Mouse (Mus musculus) layer of hippocampus, postnatal 10 days (tissue): ENCODE results near the gene Defb23. TPM values are rescaled to one million over a fixed set of nuclear protein-coding genes. Genes with fewer than 3 reads are reported as not detected.

ENCODE experiments used
- DNase-seq, 2 experiments: peaks; one replicate each; pipeline ENCODE4 v3.0.0; 2021; ENCODE audit warnings: low spot score in 2 of 2
- long read RNA-seq: library from polyadenylated mRNA; stranded (forward); transcript quantifications from one replicate; pipeline ENCODE4 v2.0.0, GENCODE M21; 2023
- total RNA-seq, 2 experiments: library from RNA; stranded (reverse); gene quantifications; 2 replicates each; pipeline ENCODE4 v1.2.3; 2021

Gene Defb23
- not detected for total RNA-seq
- long read RNA-seq, result 0 reads

DNA sequence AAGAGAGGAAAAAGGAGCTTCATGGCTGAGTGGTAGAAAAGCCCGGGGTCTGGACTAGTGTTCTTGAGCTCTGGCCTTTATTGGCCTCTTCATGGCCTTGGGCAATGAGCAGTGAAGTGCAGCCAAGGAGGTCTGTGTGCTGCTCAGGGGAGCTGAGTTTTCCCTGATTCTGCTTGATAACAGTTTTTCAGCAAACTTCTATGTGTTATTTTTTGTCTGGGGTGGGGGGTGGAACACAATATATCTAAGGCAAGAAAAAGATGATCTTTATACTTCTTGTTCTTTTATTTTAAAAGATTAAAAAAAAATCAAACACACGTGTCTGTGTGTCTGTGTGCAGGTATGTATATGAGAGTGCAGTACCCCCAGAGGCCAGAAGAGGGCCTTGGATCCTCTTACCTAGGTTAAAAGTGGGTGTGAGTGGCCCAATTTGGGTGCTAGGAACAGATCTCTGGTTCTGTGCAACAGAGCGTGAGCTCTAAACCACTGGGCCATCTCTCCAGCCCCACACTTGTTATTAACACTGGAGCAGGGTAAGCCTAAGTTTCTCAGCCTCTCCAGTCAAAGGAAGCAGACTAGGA, at the start of gene Defb23:
TSS of gene Defb23 (minus strand) at position 51 of the 581 bp plus-strand sequence.
- no peak for DNase-seq

DNA sequence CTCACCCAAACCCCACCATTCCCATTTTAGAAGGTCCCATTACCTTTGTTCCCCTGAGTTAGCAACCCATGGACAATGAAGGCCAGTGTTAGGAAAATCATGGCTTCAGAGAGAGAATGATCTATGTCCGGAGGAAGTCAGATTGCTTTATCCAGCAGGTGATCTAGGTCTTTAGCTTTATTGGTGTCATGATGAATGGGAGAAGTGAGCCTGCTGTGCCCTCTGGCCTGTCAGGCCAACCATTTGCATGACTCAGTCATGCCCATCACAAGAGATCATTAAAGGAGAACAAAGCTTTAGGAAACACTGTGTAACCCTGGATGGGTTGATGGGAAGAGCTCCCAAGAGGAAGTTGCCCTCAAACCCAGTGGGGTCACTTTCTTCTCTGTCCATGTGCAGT, 47.2 kb upstream of the Defb23 start, which contains the start of gene Defb26:
TSS of gene Defb26 (minus strand) at position 101 of the 400 bp plus-strand sequence.
- no peak for DNase-seq

DNA sequence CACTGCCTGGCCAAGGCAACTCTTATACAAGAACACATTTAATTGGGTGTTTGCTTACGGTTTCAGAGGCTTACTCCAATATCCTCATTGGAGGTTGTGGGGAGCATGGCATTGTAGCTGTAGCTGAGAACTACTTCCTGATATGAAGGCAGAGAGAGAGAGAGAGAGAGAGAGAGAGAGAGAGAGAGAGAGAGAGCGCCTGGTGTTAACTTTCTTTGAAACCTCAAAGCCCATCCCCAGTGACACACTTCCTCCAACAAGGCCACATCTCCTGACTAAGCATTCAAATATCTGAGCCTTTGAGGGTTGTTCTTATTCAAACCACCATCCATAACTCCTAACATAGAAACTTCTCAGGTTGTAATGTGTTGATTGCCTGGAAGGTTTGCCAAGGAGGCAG, 39.5 kb upstream of the Defb23 start:
- DNase-seq, result no peak

DNA sequence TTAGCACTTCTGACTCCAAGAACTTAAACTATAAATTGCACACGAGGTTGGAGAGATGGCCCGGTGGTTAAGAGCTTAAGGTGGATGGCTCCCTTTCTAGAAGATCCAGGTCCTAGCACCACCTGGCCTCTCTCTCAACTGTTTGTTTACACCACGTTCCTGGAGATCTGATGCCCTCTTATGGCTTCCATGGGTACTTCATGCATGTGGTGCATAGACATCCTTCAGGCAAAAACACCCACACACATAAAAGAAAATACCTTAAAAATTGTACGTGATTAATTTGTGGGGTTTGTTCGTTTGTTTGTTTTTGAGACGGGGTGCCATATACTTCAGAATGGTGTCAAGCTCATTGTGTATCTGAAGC, 36.4 kb upstream of the Defb23 start:
- DNase-seq, result no peak

DNA sequence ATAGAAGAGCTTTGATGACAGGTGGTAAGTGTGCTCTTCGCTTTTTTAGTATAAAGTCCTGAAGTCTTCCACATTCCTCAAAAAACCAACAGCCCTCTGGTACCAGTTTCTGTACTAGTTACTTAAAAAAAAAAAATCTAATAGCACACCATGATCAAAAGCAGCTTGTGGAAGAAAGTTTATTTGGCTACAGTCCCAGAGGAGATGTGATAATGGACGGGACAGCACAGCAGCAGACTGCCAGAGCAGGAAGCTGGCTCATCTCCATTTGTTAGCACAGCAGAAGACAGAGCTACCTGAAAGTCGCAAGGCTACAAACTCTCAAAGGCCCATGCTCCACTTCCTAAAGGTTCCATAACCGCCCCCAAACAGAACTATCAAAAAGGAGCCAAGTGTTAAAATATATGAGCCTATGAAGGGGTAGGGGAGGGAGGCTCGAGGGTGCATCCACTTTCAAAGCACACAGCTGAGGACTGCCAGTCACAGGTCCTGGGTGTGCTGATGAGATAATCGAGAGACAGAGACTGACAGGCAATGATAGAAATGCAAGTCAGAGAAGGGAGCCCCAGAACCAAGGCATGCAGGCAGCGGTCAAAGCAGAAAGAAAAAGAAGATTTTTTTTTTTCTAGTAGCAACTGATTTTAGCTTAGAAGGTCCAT, 35.9 kb upstream of the Defb23 start:
- DNase-seq, result no peak

DNA sequence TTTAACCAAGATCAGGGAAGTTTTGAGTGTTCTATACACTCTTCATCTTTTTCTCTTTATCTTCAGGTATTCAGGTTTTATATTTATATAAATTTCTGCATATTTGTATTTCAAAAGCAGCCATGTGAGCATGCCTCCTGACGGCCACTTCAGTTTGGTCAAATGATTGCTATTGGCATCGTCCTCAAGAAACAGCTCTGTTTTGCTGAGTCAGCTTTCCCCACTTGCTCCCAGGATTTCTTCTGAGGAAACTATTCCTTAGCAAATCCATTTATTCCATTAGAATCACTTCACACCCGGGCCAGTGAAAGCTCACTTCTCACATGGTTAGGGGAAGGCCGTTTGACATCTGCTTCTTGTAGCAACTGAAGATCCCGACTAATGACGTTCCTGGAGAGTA, 33.6 kb upstream of the Defb23 start:
- DNase-seq, result no peak

DNA sequence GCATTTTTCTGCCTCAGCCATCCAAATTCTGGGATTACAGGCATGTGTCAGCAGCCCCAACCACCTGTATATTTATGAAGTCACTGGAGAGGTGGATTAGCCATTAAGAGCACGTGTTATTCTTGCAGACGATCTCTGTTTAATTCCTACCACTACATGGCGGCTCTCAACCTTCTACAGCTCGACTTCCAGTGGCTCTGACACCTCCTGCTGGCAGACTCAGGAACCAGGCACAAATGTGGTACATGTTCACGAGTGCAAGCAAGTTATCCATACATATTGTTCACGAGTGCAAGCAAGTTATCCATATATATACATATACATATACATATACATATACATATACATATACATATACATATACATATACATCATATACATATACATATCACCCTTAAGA, 28.7 kb upstream of the Defb23 start:
- no peak for DNase-seq

DNA sequence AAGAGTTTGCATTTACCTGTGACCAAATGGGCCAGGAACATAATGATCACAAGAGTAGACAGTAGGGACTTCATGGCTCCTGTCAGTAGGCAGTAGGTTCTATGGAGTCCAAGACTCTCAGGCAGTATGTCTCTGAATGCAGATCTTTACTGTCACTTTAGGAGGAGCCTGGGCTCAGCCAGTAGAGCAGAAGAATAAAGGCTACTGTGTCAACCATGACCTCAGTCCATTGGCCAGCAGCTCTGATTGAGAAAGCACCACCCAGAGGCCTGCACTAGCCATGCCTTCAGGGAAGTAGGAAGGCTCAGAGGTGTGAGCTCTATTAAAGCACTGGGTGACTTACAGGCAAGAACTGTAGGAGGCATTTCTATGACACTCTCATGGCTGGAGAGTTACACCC, 25.6 kb upstream of the Defb23 start, which contains the start of gene Defb22:
TSS of gene Defb22 (minus strand) at position 101 of the 400 bp plus-strand sequence.
- DNase-seq, result no peak

DNA sequence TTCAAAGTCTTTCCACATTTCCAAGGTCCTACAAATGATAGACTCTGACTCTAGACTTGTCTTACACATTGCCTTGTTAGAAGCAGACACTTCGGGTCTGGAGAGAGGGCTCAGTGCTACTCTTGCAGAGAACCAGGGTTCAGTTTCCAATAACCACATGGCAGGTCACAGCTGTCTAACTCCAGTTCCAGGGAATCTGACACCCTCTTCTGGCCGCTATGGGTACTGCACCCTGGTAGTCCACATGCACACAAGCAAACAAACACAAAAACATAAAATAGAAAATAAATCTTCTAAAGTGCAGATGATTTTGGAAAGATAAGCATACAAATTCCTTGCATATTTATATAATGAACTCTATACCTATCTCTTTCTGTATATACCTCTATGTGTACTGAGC, 22.6 kb upstream of the Defb23 start:
- DNase-seq, result peak in 1 of 2 experiments; percentile 8

DNA sequence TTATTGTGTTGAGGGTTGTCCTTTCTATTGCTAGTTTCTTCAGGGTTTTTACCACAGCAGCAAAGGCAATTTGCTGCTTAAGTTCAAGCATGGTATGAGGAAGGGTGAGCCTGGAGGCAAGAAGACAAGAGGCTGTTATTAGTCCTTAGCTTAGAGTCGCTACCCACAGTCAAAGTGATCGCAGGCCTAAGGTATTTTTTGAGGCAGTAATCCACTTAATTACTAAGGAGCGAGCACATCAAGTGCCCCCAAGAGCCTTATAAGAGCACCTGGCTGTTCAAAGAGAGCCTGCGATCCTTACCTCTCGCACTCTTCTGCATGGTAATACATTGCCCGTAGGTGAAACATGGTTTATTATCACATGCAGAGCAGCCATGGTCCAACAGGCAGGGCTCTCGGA, 17.3 kb upstream of the Defb23 start:
- no peak for DNase-seq

DNA sequence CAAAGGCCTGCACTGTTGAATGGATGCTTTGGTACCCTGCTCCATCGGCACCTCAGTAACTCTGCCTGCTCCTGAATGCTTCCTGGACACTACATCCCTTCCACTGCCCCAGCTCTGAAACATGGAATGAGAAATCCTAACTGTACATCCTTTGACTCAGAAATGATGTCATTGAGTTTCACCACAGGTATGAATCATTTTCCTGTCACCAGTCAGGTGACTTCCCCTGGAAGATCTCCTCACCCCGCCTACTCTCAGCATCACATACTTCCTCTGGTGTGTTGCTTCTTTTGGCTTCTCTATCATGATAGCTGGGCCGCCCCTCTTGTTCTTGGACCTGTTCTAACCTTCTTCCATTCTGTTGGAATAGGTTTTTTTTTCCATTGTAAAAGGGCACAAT, 16.5 kb upstream of the Defb23 start:
- no peak for DNase-seq

DNA sequence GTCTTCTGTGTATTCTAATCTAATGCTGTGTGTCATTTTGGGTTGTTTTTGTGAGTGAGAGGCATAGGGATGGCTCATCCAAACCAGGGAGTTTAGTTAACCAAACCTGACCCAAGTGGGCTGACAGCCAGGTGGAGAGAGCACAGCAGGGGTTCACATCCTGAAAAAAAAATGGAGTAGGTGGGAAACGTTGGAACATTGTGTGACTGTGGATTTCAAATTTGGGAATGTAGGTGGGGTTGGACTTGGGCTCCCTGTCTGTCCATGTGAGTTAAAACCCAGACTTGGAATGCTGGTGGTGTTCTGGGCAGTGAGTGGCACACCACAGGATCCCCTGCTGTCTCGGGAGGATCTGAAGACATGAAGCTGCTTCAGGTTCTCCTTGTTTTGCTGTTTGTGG, 12.3 kb upstream of the Defb23 start, which contains the start of gene Defb20:
TSS of gene Defb20 (plus strand) at position 301 of the 400 bp plus-strand sequence.
- no peak for DNase-seq

DNA sequence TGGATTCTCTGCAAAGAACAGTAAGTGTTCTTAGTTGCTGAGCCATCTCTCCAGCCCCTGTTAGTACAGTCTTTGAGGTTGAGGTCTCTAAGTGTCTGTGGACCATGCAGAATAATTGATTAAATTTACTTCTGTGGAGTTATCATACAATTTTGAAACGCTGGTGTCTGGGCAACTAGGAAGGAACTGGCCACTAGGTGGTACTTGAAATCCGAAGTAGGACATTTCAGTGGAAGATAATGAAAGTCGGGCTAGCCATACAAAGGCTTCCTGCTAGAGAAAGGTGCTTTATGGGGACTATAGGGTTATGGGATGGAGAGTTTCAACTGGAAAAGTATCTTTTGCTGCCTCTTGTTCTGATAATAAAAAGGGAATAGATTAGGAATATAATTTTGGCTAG, 8.0 kb upstream of the Defb23 start:
- DNase-seq, result no peak

DNA sequence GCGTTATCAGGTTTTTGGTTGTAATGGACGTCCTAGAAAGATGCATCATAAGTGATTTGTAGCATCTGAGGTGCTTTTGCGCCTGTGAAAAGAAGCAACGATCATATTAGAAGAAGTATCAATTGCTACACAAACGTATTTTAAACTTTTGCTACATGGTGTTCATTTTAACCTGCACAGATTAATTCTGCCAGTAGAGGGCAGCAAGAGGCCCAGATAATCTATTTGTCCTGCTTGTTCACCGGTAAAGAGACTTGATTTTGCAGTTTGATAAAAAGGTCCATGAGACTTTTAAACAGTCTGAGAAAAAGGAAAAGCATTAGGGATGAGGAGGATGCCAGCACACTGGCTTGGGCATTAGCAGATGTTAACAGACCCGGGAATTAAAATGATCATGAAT, 6.6 kb upstream of the Defb23 start:
- peak; percentile 63 to 74 for DNase-seq

DNA sequence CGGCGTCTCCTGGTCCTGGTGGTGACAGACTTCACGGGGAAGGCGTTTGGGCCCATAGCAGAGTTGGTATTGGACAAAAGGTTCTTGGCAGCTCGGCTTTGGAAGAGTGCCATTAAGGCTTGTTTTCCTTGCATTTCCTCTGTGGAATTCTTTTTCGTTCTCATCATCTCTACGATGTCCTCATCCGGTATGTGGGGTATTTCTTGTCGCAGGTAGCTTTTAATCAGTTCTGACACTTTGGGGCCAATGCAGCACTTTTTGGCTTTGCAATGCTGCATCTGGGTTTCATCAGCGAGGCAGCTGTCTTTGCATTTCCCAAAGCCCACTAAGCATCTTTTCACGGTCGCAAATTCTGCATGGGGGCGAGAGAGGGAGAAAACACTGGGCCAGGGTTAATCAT, 5.2 kb downstream of the Defb23 start:
- no peak for DNase-seq

DNA sequence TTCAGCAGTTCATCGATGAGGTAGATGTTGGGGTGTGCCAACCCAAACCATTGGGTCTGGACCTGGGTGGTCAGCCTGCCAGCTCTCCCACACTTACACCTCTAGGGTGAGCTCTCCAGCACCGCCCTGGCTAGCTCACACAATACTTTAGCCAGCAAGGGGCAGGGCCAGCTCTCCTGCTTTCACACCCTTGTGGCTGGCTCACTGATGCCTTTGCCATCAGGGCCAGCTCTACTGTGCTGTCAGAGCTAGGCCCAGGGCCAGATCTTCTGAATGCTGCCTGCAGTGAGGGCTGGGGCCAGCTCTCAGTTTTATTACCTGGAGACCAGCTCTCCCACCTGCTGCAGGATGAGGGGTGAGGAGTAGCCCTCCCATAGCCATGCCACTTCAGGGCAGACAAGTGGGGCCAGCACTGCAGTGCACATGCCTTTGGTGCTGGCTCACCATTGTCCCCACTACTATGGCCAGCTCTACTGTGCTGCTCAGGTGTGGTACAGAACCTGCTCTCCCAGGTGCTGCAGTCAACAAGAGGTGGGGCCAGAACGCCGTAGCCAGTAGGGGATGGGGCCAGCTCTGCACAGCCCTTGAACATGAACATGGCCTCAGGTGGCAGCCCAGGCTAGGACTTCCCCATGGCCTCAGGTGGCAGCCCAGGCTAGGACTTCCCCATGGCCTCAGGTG, 12.2 kb downstream of the Defb23 start:
- no peak for DNase-seq

DNA sequence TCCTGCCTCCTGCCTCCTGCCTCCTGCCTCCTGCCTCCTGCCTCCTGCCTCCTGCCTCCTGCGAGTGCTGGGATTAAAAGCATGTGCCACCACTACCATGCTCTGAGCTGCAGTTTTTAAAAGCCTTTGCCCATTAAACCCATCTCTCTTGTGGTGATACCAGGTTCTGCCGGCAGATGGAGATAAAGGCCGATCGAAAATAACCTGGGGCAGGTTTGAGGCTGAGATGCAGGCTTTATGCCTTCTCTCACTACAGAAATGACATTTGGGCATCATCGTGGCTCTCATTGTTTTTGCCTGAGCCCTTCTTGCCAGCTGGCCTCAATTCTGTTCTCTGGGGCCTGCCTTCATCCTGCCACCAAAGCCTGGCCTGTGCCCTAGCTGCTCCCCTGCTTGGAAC, 14.2 kb downstream of the Defb23 start:
- DNase-seq, result peak; percentile 82 to 84

DNA sequence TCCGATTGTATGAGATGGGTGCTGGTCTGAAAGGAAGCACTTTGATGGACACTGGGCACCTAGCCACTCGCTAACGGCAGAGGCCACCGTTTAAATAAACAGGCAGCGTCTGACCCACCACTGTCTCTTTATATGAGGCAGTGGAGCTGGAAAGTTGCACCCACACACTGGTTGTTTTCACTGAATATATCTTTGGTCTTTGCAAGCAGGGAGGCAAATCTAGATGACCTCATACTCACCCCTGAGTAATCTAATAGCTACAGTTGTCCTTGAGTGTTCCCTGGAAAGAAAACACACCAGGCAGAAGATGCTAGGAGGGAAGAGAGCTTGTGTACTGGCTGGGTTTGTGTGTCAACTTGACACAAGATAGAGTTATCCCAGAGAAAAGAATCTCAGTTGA, 17.0 kb downstream of the Defb23 start:
- no peak for DNase-seq

DNA sequence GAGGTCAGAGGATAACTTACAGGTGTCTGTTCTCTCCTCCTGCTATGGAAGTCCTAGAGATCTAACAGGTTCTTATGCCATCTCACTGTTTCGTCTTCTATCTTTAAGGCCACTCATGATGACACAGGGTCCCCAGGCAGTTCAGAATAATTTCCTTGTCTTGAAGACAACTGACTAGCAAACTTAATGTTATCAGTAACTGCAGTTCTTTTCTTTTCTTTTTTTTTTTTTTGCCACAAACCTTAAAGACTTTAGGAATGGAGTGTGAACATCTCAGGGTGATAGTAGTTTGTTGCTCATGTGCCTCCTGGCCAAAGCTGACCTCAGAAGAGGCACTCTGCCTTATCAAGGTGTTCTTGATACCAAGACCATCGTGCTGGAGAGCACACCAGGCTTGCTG, 17.8 kb downstream of the Defb23 start:
- no peak for DNase-seq

DNA sequence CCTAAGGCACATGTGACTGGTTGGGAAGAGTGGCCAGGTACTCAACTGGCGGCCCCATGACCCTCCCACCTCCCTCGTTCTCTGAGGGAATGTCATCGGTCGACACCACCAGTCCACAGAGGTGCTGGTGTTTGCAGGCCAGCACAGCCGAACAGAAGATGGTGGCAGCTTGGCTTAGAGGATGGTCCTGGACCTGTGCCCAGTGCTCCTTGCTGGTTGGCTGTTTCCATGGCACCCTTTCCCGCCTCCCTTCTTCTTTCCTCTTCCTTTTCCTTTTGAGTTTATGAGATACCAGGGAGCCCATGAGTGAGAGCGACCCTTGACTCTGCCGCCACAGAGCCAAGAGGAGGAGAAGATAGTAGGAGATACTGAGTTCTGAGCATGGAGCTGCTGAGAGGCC, 21.1 kb downstream of the Defb23 start:
- DNase-seq, result peak; percentile 45 to 60

DNA sequence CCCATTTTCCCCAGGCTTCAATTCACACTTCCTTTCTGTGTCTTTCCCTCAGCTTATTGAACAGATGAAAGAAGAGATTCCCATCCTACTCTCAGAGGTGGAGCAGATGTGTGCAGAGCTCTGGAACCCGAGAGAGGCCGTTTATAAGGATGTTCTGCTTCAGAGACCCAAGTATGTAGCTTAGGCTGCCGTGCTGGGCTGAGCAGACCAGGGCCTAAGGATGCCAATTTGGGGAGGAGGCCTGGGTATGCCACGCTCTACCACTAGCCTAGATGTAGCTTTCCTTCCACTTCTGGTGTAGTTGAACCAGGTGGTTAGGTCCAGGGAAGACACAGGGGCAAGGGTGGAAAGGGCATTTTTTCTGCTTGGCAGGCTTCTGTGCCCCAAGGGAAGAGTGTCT, 22.1 kb downstream of the Defb23 start:
- DNase-seq, result no peak

DNA sequence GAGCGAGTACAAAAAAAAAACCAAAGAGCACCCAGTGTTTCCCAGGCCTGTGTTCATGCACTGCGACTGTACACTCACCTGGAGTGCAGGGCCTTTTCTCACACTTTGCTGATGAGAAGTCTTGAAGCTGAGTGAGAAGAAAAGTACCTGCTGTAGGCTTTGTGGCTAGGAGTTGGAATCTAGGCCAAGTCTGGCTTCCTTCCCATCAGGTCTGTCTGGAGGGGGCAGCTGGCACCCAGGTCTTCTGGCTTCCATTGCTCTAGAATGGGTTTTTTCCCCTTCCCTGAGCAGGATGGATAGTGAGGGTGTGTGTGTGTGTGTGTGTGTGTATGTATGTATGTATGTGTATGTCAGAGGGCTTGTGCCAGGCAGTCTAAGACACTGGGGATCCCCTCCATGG, 24.6 kb downstream of the Defb23 start:
- DNase-seq, result no peak

DNA sequence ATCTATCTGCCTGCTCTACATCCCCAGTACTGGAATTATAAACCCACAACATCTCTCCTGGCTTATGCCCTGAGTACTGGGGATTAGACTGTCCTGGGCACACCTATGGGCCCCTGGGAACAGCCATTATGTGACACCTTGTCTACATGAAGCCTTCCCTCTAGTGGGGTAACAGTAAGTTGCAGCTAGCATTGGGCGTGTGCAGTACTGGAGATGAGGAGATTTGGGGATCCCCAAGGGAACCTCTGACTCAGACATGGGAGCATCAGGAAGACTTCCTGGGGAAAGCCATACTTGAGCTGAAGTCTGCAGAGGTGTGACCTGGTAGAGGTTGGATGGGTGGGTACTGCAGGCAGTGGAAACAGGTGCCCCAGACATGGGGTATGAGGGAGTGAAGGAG, 25.5 kb downstream of the Defb23 start:
- DNase-seq, result no peak
